Mouse (Mus musculus) kidney, embryonic 15.5 days (tissue): ENCODE results near the gene F930015N05Rik. TPM values are rescaled to one million over a fixed set of nuclear protein-coding genes. Genes with fewer than 3 reads are reported as not detected.

Experiments
- ATAC-seq: fragments of 200-750 bp; cut with Nextera tagmentation; replicated peaks from 2 replicates; pipeline ENCODE4 v1.8.0; 2017; ENCODE audit warnings: moderate TSS enrichment; ENCODE audit not compliant: low FRiP score
- H3K27ac ChIP-seq: fragments of 300-500 bp; sonication (generic); 2 replicates; pipeline ENCODE4 v1.5.1; 2015; ENCODE audit warnings: mild to moderate bottlenecking, inconsistent platforms
- H3K27me3 ChIP-seq: fragments of 300-500 bp; sonication (generic); 2 replicates; pipeline ENCODE4 v1.6.1; 2015; ENCODE audit warnings: inconsistent platforms
- H3K36me3 ChIP-seq: fragments of 300-500 bp; sonication (generic); 2 replicates; pipeline ENCODE4 v1.6.1; 2015; ENCODE audit warnings: inconsistent platforms
- H3K4me1 ChIP-seq: fragments of 300-500 bp; sonication (generic); 2 replicates; pipeline ENCODE4 v1.6.1; 2015; ENCODE audit warnings: inconsistent platforms
- H3K4me2 ChIP-seq: fragments of 300-500 bp; sonication (generic); 2 replicates; pipeline ENCODE4 v1.6.1; 2015; ENCODE audit warnings: moderate library complexity, mild to moderate bottlenecking, inconsistent platforms
- H3K4me3 ChIP-seq: fragments of 300-500 bp; sonication (generic); replicated peaks from 2 replicates; pipeline ENCODE4 v1.5.1; 2015; ENCODE audit warnings: mild to moderate bottlenecking, inconsistent platforms
- H3K9ac ChIP-seq: fragments of 300-500 bp; sonication (generic); 2 replicates; pipeline ENCODE4 v1.6.1; 2015; ENCODE audit warnings: mild to moderate bottlenecking, inconsistent platforms
- H3K9me3 ChIP-seq: fragments of 300-500 bp; sonication (generic); replicated peaks from 2 replicates; pipeline ENCODE4 v1.6.1; 2016; ENCODE audit warnings: inconsistent platforms
- WGBS: fragments of 180-500 bp; shearing (Covaris S2); methylation state at CpG from one replicate; pipeline ENCODE4 v1.1.7; 2015; ENCODE audit warnings: mixed read lengths; 5-methylcytosine and 5-hydroxymethylcytosine counted together
- polyA plus RNA-seq: library from polyadenylated mRNA; unstranded; fragments of >200 nt; fragmentation: Nextera tagmentation; extraction: Ambion mirVana; gene quantifications from 2 replicates; pipeline ENCODE4 v1.2.1, GENCODE M21; 2015

Gene F930015N05Rik
- 0.22 and 0.91 TPM in 2 replicates for polyA plus RNA-seq

- H3K4me3 ChIP-seq = peak within 1 kb of the TSS; percentile 50
- H3K4me1 ChIP-seq = peaks cover 25% of the 10 kb centered on the region
- H3K4me2 ChIP-seq = peak within 1 kb of the TSS; percentile 94
- H3K27ac ChIP-seq = peak within 1 kb of the TSS; percentile 68
- ATAC-seq = no peak
- H3K9me3 ChIP-seq = no peaks in the 10 kb centered on the region
- H3K9ac ChIP-seq = peak within 1 kb of the TSS; percentile 60
- no peaks in the 10 kb centered on the region for H3K36me3 ChIP-seq
- 1% methylated on average over 24 of the region's 24 CpGs for WGBS
- peaks cover 71% of the 10 kb centered on the region for H3K27me3 ChIP-seq
Measured at GRCm38 (mm10) chr11:64436412-64436727, at the start of gene F930015N05Rik. F930015N05Rik (minus strand) TSS chr11:64436653.

GRCm38 (mm10) chr11:64481445-64481844, 45.0 kb upstream of the F930015N05Rik start:
- H3K36me3 ChIP-seq = no peaks in the 10 kb centered on the region
- H3K27me3 ChIP-seq = 0 out of 2 replicates have a peak, but pooled peaks cover 3% of the 10 kb centered on the region
- 62% methylated on average over 3 of the region's 3 CpGs for WGBS
- H3K4me1 ChIP-seq = no peaks in the 10 kb centered on the region
- H3K4me2 ChIP-seq = no peak overlapping the region
- no peak overlapping the region for H3K4me3 ChIP-seq
- no peak overlapping the region for H3K27ac ChIP-seq
- H3K9ac ChIP-seq = no peak overlapping the region
- H3K9me3 ChIP-seq = no peaks in the 10 kb centered on the region
- ATAC-seq = no peak

DNA sequence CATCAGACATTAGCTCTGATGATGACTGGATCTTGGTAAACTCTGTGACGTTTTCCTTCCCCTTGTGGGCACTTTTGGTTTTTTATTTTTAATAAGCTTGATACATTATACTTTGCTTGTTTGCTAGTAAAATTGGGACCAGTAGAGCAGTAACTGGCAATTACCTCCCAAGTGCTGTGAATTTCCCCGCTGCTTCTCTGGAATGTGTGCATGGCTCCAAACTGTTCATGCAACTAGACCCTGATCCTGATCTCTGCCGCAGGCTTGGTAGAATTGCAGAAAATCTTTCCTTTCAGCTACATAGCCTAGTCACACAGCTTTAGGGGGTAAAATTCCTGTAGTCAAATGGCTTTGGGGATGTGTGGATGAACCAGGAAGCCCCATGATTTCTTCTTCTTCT, 37.2 kb upstream of the F930015N05Rik start:
- Histone ChIP-seq H3K27me3 (no peaks in the 10 kb centered on the region; the same call in 1 of the 2 replicates), H3K4me3 (no peak overlapping the region), H3K36me3 (no peaks in the 10 kb centered on the region), H3K9me3 (no peaks in the 10 kb centered on the region), H3K27ac (no peak overlapping the region), H3K9ac (no peak overlapping the region), H3K4me2 (no peak overlapping the region), H3K4me1 (peaks cover 7% of the 10 kb centered on the region; the same call in 1 of the 2 replicates)
- no peak for ATAC-seq
- WGBS = 64% methylated on average over 3 of the region's 3 CpGs

DNA sequence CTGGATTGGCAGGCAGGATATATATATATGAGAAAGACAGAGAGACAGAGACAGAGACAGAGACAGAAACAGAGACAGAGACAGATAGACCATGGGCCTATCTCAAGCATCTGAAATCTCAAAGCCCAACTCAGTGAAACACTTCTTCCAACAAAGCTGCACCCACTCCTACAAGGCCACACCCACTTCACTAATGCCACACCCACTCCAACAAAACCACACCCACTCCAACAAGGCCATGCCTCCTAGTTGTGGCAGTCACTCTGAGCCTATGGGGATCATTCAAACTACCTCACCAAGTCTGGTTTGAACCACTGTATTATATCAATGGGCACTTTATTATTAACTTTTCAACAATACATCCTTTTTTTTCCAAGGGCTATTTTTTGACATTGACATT, 34.2 kb upstream of the F930015N05Rik start:
- H3K9ac ChIP-seq = no peak overlapping the region
- no peaks in the 10 kb centered on the region for H3K36me3 ChIP-seq
- H3K4me3 ChIP-seq = no peak overlapping the region
- no peak for ATAC-seq
- H3K9me3 ChIP-seq = no peaks in the 10 kb centered on the region
- peaks cover 3% of the 10 kb centered on the region; the same call in 1 of the 2 replicates for H3K27me3 ChIP-seq
- no peak overlapping the region for H3K4me2 ChIP-seq
- H3K4me1 ChIP-seq = peaks cover 8% of the 10 kb centered on the region; the same call in 1 of the 2 replicates
- H3K27ac ChIP-seq = no peak overlapping the region

GRCm38 (mm10) chr11:64468737-64469136, 32.3 kb upstream of the F930015N05Rik start:
- no peaks in the 10 kb centered on the region for H3K36me3 ChIP-seq
- H3K27me3 ChIP-seq = peaks cover 3% of the 10 kb centered on the region; the same call in 1 of the 2 replicates
- no peak overlapping the region for H3K9ac ChIP-seq
- ATAC-seq = no peak
- H3K27ac ChIP-seq = no peak overlapping the region
- WGBS = 17% methylated on average over 4 of the region's 4 CpGs
- no peaks in the 10 kb centered on the region for H3K9me3 ChIP-seq
- H3K4me1 ChIP-seq = peaks cover 14% of the 10 kb centered on the region; the same call in 1 of the 2 replicates
- H3K4me3 ChIP-seq = no peak overlapping the region
- H3K4me2 ChIP-seq = no peak overlapping the region

DNA sequence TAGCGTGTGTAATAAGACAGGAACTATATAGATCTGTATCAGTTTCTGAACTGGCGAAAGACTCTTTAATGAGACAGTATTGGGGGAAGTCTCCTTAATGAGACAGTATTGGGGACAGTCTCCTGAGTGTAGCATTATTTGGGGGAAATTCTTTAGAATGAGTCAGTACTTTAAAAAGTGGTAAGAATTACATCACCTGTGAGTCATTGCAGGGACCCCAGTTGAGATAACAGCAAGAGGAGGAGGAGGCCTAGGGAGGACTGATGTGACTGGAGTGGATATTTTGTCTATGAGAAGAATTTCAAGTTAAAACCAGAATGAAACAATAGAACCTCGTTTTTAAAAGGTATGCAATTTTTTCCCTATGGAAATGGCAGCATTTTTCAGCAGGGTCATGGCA, 25.3 kb upstream of the F930015N05Rik start:
- Histone ChIP-seq H3K4me3 (no peak overlapping the region), H3K4me1 (peaks cover 6% of the 10 kb centered on the region; the same call in 1 of the 2 replicates), H3K9ac (no peak overlapping the region), H3K27me3 (0 out of 2 replicates have a peak, but pooled peaks cover 6% of the 10 kb centered on the region), H3K9me3 (no peaks in the 10 kb centered on the region), H3K27ac (no peak overlapping the region), H3K4me2 (no peak overlapping the region), H3K36me3 (no peaks in the 10 kb centered on the region)
- no peak for ATAC-seq
- 80% methylated on average over 3 of the region's 3 CpGs for WGBS

GRCm38 (mm10) chr11:64448586-64449315, 12.3 kb upstream of the F930015N05Rik start:
- H3K27ac ChIP-seq = no peak overlapping the region

DNA sequence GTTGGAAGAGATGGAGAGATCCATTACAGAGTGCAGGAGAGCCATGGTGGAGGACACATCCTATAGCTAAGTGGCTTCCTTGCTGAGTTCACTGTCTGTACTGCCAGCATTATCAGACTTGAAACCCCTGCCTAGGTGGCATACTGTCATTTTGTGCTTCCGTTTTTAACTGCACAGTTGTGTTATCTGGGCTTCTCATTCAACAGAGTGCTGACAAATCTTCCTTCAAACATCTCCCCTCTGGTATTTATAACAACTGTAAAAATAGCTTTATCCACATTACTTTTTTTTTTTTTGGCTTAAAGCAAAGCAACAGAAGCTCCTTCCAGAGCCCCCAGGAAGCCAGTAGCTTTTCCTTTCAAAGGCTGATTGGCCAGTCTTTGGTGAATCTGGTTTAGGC, 8.8 kb upstream of the F930015N05Rik start:
- H3K36me3 ChIP-seq = no peaks in the 10 kb centered on the region
- no peak overlapping the region for H3K4me2 ChIP-seq
- WGBS = 78% methylated on average over 1 of the region's 1 CpGs
- no peaks in the 10 kb centered on the region for H3K9me3 ChIP-seq
- no peak overlapping the region for H3K9ac ChIP-seq
- H3K27ac ChIP-seq = no peak overlapping the region
- H3K27me3 ChIP-seq = peaks cover 27% of the 10 kb centered on the region
- no peak overlapping the region for H3K4me3 ChIP-seq
- peaks cover 7% of the 10 kb centered on the region; the same call in 1 of the 2 replicates for H3K4me1 ChIP-seq
- ATAC-seq = no peak

More at GRCm38 (mm10) chr11:64448586-64449315, 12.3 kb upstream of the F930015N05Rik start:
- ATAC-seq = no peak
- WGBS = 80% methylated on average over 9 of the region's 9 CpGs
- Histone ChIP-seq H3K4me2 (no peak overlapping the region), H3K4me1 (no peaks in the 10 kb centered on the region; the same call in 1 of the 2 replicates), H3K36me3 (no peaks in the 10 kb centered on the region), H3K4me3 (no peak overlapping the region), H3K27me3 (peaks cover 14% of the 10 kb centered on the region), H3K9me3 (no peaks in the 10 kb centered on the region), H3K9ac (no peak overlapping the region)

GRCm38 (mm10) chr11:64442701-64443100, 6.2 kb upstream of the F930015N05Rik start:
- Histone ChIP-seq H3K27me3 (peaks cover 40% of the 10 kb centered on the region), H3K27ac (no peak overlapping the region), H3K4me3 (no peak overlapping the region), H3K9ac (no peak overlapping the region), H3K36me3 (no peaks in the 10 kb centered on the region), H3K9me3 (no peaks in the 10 kb centered on the region), H3K4me1 (peaks cover 7% of the 10 kb centered on the region; the same call in 1 of the 2 replicates), H3K4me2 (no peak overlapping the region)
- ATAC-seq = no peak
- WGBS = 39% methylated on average over 3 of the region's 3 CpGs

- ATAC-seq = no peak
- peaks cover 7% of the 10 kb centered on the region; the same call in 1 of the 2 replicates for H3K4me1 ChIP-seq
- peak overlapping the region; percentile 25; the same call in 1 of the 2 replicates for H3K4me2 ChIP-seq
- peaks cover 43% of the 10 kb centered on the region for H3K27me3 ChIP-seq
- H3K9me3 ChIP-seq = no peaks in the 10 kb centered on the region
- H3K9ac ChIP-seq = no peak overlapping the region
- no peaks in the 10 kb centered on the region for H3K36me3 ChIP-seq
- H3K27ac ChIP-seq = no peak overlapping the region
- H3K4me3 ChIP-seq = no peak overlapping the region
- 34% methylated on average over 8 of the region's 8 CpGs for WGBS
Measured at GRCm38 (mm10) chr11:64442119-64442518, 5.7 kb upstream of the F930015N05Rik start.

DNA sequence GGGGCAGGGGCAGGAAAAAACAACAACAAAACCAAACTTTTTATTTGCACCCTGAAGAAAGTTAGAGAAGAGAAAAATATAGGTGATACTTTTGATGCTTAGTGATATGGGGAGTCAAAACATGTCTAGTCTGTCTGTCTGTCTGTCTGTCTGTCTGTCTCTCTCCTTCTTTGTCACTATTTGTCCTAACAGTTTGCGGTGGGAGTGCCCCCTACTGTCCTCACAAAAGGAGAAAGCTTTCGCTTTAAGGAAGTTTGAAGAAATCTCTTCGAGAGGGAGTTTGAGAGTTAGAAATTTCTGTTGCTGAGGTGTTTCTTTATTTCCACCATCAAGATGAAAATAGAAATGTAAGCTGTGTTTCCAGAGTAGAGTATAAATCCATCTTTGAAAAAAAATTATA, 2.5 kb upstream of the F930015N05Rik start:
- no peaks in the 10 kb centered on the region for H3K9me3 ChIP-seq
- H3K27ac ChIP-seq = no peak overlapping the region
- H3K9ac ChIP-seq = no peak overlapping the region
- peaks cover 59% of the 10 kb centered on the region for H3K27me3 ChIP-seq
- ATAC-seq = no peak
- H3K4me3 ChIP-seq = no peak overlapping the region
- peak overlapping the region; percentile 12; the same call in 1 of the 2 replicates for H3K4me2 ChIP-seq
- no peaks in the 10 kb centered on the region for H3K36me3 ChIP-seq
- H3K4me1 ChIP-seq = peaks cover 28% of the 10 kb centered on the region
- WGBS = 34% methylated on average over 3 of the region's 3 CpGs

DNA sequence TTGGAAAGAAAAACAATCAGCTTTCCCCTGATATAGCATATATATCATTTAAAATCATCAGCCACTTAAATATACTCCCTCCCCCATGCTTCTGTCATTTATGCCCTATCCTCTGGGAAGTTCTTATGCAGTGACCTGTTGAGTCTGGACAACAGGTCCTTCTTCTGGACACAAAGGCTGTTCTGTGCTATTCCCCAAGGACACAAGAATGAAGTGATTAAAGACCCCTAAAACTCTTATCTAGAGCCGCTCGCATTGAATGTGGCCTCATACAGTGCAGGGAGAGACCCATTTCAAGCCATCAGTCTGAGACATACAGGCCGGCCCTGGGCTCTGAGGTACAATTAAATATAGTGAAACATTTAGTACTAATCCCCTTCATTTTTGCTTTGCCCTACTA, 1.3 kb upstream of the F930015N05Rik start:
- Histone ChIP-seq H3K27me3 (peaks cover 59% of the 10 kb centered on the region), H3K4me1 (peaks cover 28% of the 10 kb centered on the region), H3K27ac (no peak overlapping the region), H3K4me3 (peak overlapping the region; percentile 17), H3K4me2 (peak overlapping the region; percentile 3; the same call in 1 of the 2 replicates), H3K36me3 (no peaks in the 10 kb centered on the region), H3K9ac (no peak overlapping the region), H3K9me3 (no peaks in the 10 kb centered on the region)
- no peak for ATAC-seq
- WGBS = 52% methylated on average over 3 of the region's 3 CpGs
